Mouse (Mus musculus) forebrain, embryonic 11.5 days (tissue): ENCODE results near the gene Xpot. TPM values are rescaled to one million over a fixed set of nuclear protein-coding genes. Genes with fewer than 3 reads are reported as not detected.

Experiments
- ATAC-seq: fragments of 200-750 bp; cut with Nextera tagmentation; replicated peaks from 2 replicates; pipeline ENCODE4 v1.8.0; 2017; ENCODE audit warnings: moderate TSS enrichment; ENCODE audit not compliant: low FRiP score
- DNase-seq: peaks from one replicate; pipeline ENCODE4 v3.0.0-alpha.2; 2017; ENCODE audit warnings: low spot score
- H3K27ac ChIP-seq: fragments of 300-500 bp; sonication (generic); 2 replicates; pipeline ENCODE4 v1.5.1; 2014; ENCODE audit warnings: low read depth, low read length
- H3K27me3 ChIP-seq: fragments of 300-500 bp; sonication (generic); 2 replicates; pipeline ENCODE4 v1.6.1; 2014; ENCODE audit warnings: mild to moderate bottlenecking, low read length, mixed read lengths; ENCODE audit not compliant: control insufficient read depth, insufficient read depth
- H3K36me3 ChIP-seq: fragments of 300-500 bp; sonication (generic); 2 replicates; pipeline ENCODE4 v1.6.1; 2014; ENCODE audit warnings: mild to moderate bottlenecking, low read length, moderate library complexity, mixed read lengths; ENCODE audit not compliant: control insufficient read depth, insufficient read depth
- H3K4me1 ChIP-seq: fragments of 300-500 bp; sonication (generic); replicated peaks from 2 replicates; pipeline ENCODE4 v1.6.1; 2014; ENCODE audit warnings: low read length, mixed read lengths; ENCODE audit not compliant: control insufficient read depth, insufficient read depth
- H3K4me2 ChIP-seq: fragments of 300-500 bp; sonication (generic); 2 replicates; pipeline ENCODE4 v1.6.1; 2014; ENCODE audit warnings: low read depth, mild to moderate bottlenecking, low read length, moderate library complexity, mixed read lengths; ENCODE audit not compliant: severe bottlenecking
- H3K4me3 ChIP-seq: fragments of 300-500 bp; sonication (generic); 2 replicates; pipeline ENCODE4 v1.5.1; 2014; ENCODE audit warnings: low read depth, low read length
- H3K9ac ChIP-seq: fragments of 300-500 bp; sonication (generic); 2 replicates; pipeline ENCODE4 v1.6.1; 2014; ENCODE audit warnings: low read length
- H3K9me3 ChIP-seq: fragments of 300-500 bp; sonication (generic); 2 replicates; pipeline ENCODE4 v1.6.1; 2016; ENCODE audit warnings: low read length, mixed read lengths; ENCODE audit not compliant: control insufficient read depth
- WGBS: fragments of 180-500 bp; shearing (Covaris S2); extraction: QIAGEN DNeasy Blood & Tissue Kit; methylation state at CpG from one replicate; pipeline ENCODE4 v1.1.7; 2014; 5-methylcytosine and 5-hydroxymethylcytosine counted together
- polyA plus RNA-seq: library from polyadenylated mRNA; unstranded; fragments of >200 nt; fragmentation: Nextera tagmentation; extraction: Ambion mirVana; gene quantifications from 2 replicates; pipeline ENCODE4 v1.2.1, GENCODE M21; 2014

Gene Xpot
- polyA plus RNA-seq: 59.9 and 72.1 TPM in 2 replicates

- Histone ChIP-seq H3K4me2 (peak within 1 kb of the TSS; percentile 56), H3K27me3 (no peaks in the 10 kb centered on the region), H3K4me1 (peaks cover 3% of the 10 kb centered on the region; the same call in 1 of the 2 replicates), H3K36me3 (peaks cover 4% of the 10 kb centered on the region), H3K27ac (peak within 1 kb of the TSS; percentile 86), H3K9ac (peak within 1 kb of the TSS; percentile 87), H3K9me3 (no peaks in the 10 kb centered on the region), H3K4me3 (peak within 1 kb of the TSS; percentile 76)
- WGBS: under 1% methylated on average over 69 of the region's 70 CpGs
- peak; percentile 100 for DNase-seq
- ATAC-seq: peak; percentile 99
These were observed at the start of gene Xpot for GRCm38 (mm10) chr10:121626186-121626882. Gene Xpot, minus strand, starts transcription at chr10:121626332.

GRCm38 (mm10) chr10:121669103-121669502 lies 43.0 kb upstream of the Xpot start:
- Histone ChIP-seq H3K27me3 (no peaks in the 10 kb centered on the region), H3K4me1 (no peaks in the 10 kb centered on the region), H3K9me3 (no peaks in the 10 kb centered on the region; the same call in 1 of the 2 replicates), H3K27ac (no peak overlapping the region), H3K4me3 (no peak overlapping the region), H3K9ac (no peak overlapping the region), H3K36me3 (no peaks in the 10 kb centered on the region), H3K4me2 (no peak overlapping the region)
- DNase-seq (no peak), ATAC-seq (no peak)
- WGBS: 86% methylated on average over 10 of the region's 10 CpGs

- Histone ChIP-seq H3K4me2 (no peak overlapping the region), H3K36me3 (no peaks in the 10 kb centered on the region), H3K9ac (no peak overlapping the region), H3K4me1 (0 out of 2 replicates have a peak, but pooled peaks cover 2% of the 10 kb centered on the region), H3K27me3 (no peaks in the 10 kb centered on the region), H3K9me3 (no peaks in the 10 kb centered on the region), H3K4me3 (no peak overlapping the region), H3K27ac (no peak overlapping the region)
- no peak for ATAC-seq
- no peak for DNase-seq
- WGBS: 84% methylated on average over 8 of the region's 8 CpGs
These were observed 39.6 kb upstream of the Xpot start for GRCm38 (mm10) chr10:121665631-121666145.

GRCm38 (mm10) chr10:121663599-121663998 lies 37.5 kb upstream of the Xpot start:
- no peak for DNase-seq

GRCm38 (mm10) chr10:121662711-121663110 lies 36.6 kb upstream of the Xpot start:
- no peaks in the 10 kb centered on the region for H3K36me3 ChIP-seq
- no peak overlapping the region for H3K4me2 ChIP-seq
- ATAC-seq: no peak
- no peak overlapping the region for H3K4me3 ChIP-seq
- 89% methylated on average over 2 of the region's 2 CpGs for WGBS
- no peaks in the 10 kb centered on the region for H3K9me3 ChIP-seq
- H3K27me3 ChIP-seq: no peaks in the 10 kb centered on the region
- no peak overlapping the region for H3K9ac ChIP-seq
- H3K4me1 ChIP-seq: 0 out of 2 replicates have a peak, but pooled peaks cover 2% of the 10 kb centered on the region
- no peak overlapping the region for H3K27ac ChIP-seq
- DNase-seq: no peak

More at GRCm38 (mm10) chr10:121663599-121663998, 37.5 kb upstream of the Xpot start:
- no peak overlapping the region for H3K27ac ChIP-seq
- no peak overlapping the region for H3K4me2 ChIP-seq
- no peak for ATAC-seq
- no peak overlapping the region for H3K9ac ChIP-seq
- H3K36me3 ChIP-seq: no peaks in the 10 kb centered on the region
- 57% methylated on average over 13 of the region's 13 CpGs for WGBS
- H3K4me1 ChIP-seq: 0 out of 2 replicates have a peak, but pooled peaks cover 2% of the 10 kb centered on the region
- no peak overlapping the region for H3K4me3 ChIP-seq
- H3K27me3 ChIP-seq: no peaks in the 10 kb centered on the region
- H3K9me3 ChIP-seq: no peaks in the 10 kb centered on the region

- no peak for ATAC-seq
These were observed 29.8 kb upstream of the Xpot start for GRCm38 (mm10) chr10:121655907-121656306.

GRCm38 (mm10) chr10:121653079-121653478 lies 26.9 kb upstream of the Xpot start:
- DNase-seq (no peak), ATAC-seq (no peak)
- Histone ChIP-seq H3K9me3 (no peaks in the 10 kb centered on the region), H3K27ac (no peak overlapping the region), H3K9ac (no peak overlapping the region), H3K4me3 (no peak overlapping the region), H3K4me1 (no peaks in the 10 kb centered on the region), H3K27me3 (no peaks in the 10 kb centered on the region), H3K36me3 (no peaks in the 10 kb centered on the region), H3K4me2 (no peak overlapping the region)
- WGBS: 91% methylated on average over 1 of the region's 1 CpGs

More at GRCm38 (mm10) chr10:121655907-121656306, 29.8 kb upstream of the Xpot start:
- Histone ChIP-seq H3K4me2 (no peak overlapping the region), H3K36me3 (no peaks in the 10 kb centered on the region), H3K4me1 (no peaks in the 10 kb centered on the region), H3K9me3 (no peaks in the 10 kb centered on the region), H3K9ac (no peak overlapping the region), H3K27ac (no peak overlapping the region), H3K27me3 (no peaks in the 10 kb centered on the region), H3K4me3 (no peak overlapping the region)
- WGBS: 88% methylated on average over 4 of the region's 4 CpGs
- DNase-seq: no peak

- H3K4me2 ChIP-seq: no peak overlapping the region
- no peak overlapping the region for H3K9ac ChIP-seq
- no peaks in the 10 kb centered on the region for H3K9me3 ChIP-seq
- H3K27ac ChIP-seq: no peak overlapping the region
- no peak overlapping the region for H3K4me3 ChIP-seq
- WGBS: 77% methylated on average over 6 of the region's 6 CpGs
- H3K4me1 ChIP-seq: 0 out of 2 replicates have a peak, but pooled peaks cover 3% of the 10 kb centered on the region
- H3K36me3 ChIP-seq: no peaks in the 10 kb centered on the region
- H3K27me3 ChIP-seq: peaks cover 17% of the 10 kb centered on the region
- ATAC-seq: no peak
- DNase-seq: no peak
These were observed 20.2 kb upstream of the Xpot start for GRCm38 (mm10) chr10:121646294-121646693.
